Mouse (Mus musculus) midbrain, postnatal 0 days (tissue): ENCODE measurements around the gene Slc32a1. TPM values are rescaled to one million over a fixed set of nuclear protein-coding genes. Genes with fewer than 3 reads are reported as not detected.

ENCODE experiments used
- ATAC-seq: fragments of 200-750 bp; cut with Nextera tagmentation; 2 replicates; pipeline ENCODE4 v1.8.0; 2017; ENCODE audit warnings: moderate number of reproducible peaks, mild to moderate bottlenecking, moderate TSS enrichment, moderate library complexity; ENCODE audit not compliant: low FRiP score
- DNase-seq: peaks from one replicate; pipeline ENCODE4 v3.0.0-alpha.2; 2015; ENCODE audit warnings: low spot score
- H3K27ac ChIP-seq: fragments of 300-500 bp; sonication (generic); 2 replicates; pipeline ENCODE4 v1.5.1; 2014; ENCODE audit warnings: low read depth, mild to moderate bottlenecking, low read length, mixed read lengths
- H3K27me3 ChIP-seq: fragments of 300-500 bp; sonication (generic); 2 replicates; pipeline ENCODE4 v1.6.1; 2014; ENCODE audit warnings: low read length, control low read depth, mixed read lengths; ENCODE audit not compliant: insufficient read depth
- H3K36me3 ChIP-seq: fragments of 300-500 bp; sonication (generic); 2 replicates; pipeline ENCODE4 v1.6.1; 2014; ENCODE audit warnings: low read length, control low read depth, mixed read lengths; ENCODE audit not compliant: insufficient read depth
- H3K4me1 ChIP-seq: fragments of 300-500 bp; sonication (generic); 2 replicates; pipeline ENCODE4 v1.6.1; 2014; ENCODE audit warnings: mild to moderate bottlenecking, control low read depth, antibody characterized with exemption, low read length, mixed read lengths; ENCODE audit not compliant: insufficient read depth
- H3K4me2 ChIP-seq: fragments of 300-500 bp; sonication (generic); 2 replicates; pipeline ENCODE4 v1.6.1; 2014; ENCODE audit warnings: low read depth, mild to moderate bottlenecking, low read length, mixed read lengths; ENCODE audit not compliant: poor library complexity, severe bottlenecking
- H3K4me3 ChIP-seq: fragments of 300-500 bp; sonication (generic); 2 replicates; pipeline ENCODE4 v1.5.1; 2014; ENCODE audit warnings: low read depth, mild to moderate bottlenecking, low read length, moderate library complexity
- H3K9ac ChIP-seq: fragments of 300-500 bp; sonication (generic); replicated peaks from 2 replicates; pipeline ENCODE4 v1.6.1; 2014; ENCODE audit warnings: mild to moderate bottlenecking, low read length, moderate library complexity, mixed read lengths; ENCODE audit not compliant: poor library complexity, severe bottlenecking
- H3K9me3 ChIP-seq: fragments of 300-500 bp; sonication (generic); 2 replicates; pipeline ENCODE4 v1.6.1; 2016; ENCODE audit warnings: low read length, control low read depth
- CTCF ChIP-seq: IDR thresholded peaks from 2 replicates; pipeline ENCODE4 v1.5.1; 2016; ENCODE audit warnings: antibody characterized with exemption, mild to moderate bottlenecking
- WGBS: fragments of 180-500 bp; shearing (Covaris S2); extraction: QIAGEN DNeasy Blood & Tissue Kit; methylation state at CpG from one replicate; pipeline ENCODE4 v1.1.7; 2014; 5-methylcytosine and 5-hydroxymethylcytosine counted together
- polyA plus RNA-seq: library from polyadenylated mRNA; unstranded; fragments of >200 nt; fragmentation: Nextera tagmentation; extraction: Ambion mirVana; gene quantifications from 2 replicates; pipeline ENCODE4 v1.2.1, GENCODE M21; 2015
- total RNA-seq: library from RNA; depleted of rRNA; stranded (reverse); fragments of >200 nt; gene quantifications from 2 replicates; pipeline ENCODE4 v1.2.3, GENCODE M21; 2014

The Slc32a1 gene
- total and polyA plus RNA-seq, 2 experiments from 2014 or later = 14.3 to 63.6 TPM

DNA sequence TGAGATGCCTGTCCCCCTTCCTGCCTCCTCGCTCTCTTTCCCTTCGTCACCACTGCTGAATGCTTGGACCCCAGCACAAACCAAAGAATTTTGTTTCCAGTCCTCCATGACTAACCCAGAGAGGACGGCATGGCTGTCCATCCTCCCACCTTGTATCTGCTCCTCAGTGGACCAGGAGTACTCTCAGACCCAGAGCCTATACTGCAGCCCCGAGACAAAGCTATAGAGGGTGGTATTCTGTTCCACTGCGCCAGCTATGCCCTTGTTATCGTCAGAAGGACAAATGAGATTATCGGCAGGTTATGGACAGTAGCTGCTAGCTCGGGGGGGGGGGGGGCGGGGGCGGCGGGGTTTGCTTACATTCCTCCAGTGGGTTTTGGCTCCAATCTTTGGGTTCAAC lies 6.2 kb downstream of the Slc32a1 start:
- Histone ChIP-seq H3K4me1 (no peaks in the 10 kb centered on the region; the same call in 1 of the 2 replicates), H3K4me3 (peak overlapping the region; percentile 40; the same call in 1 of the 2 replicates), H3K9ac (no peak overlapping the region), H3K4me2 (peak overlapping the region; percentile 51), H3K27ac (peak overlapping the region; percentile 4; the same call in 1 of the 2 replicates), H3K36me3 (no peaks in the 10 kb centered on the region), H3K9me3 (no peaks in the 10 kb centered on the region), H3K27me3 (peaks cover 23% of the 10 kb centered on the region)
- peak; percentile 33 for DNase-seq
- 7% methylated on average over 11 of the region's 11 CpGs for WGBS
- peak; percentile 42; the same call in 1 of the 2 replicates for ATAC-seq
- peak; percentile 18; the same call in 1 of the 2 replicates for TF ChIP-seq CTCF

DNA sequence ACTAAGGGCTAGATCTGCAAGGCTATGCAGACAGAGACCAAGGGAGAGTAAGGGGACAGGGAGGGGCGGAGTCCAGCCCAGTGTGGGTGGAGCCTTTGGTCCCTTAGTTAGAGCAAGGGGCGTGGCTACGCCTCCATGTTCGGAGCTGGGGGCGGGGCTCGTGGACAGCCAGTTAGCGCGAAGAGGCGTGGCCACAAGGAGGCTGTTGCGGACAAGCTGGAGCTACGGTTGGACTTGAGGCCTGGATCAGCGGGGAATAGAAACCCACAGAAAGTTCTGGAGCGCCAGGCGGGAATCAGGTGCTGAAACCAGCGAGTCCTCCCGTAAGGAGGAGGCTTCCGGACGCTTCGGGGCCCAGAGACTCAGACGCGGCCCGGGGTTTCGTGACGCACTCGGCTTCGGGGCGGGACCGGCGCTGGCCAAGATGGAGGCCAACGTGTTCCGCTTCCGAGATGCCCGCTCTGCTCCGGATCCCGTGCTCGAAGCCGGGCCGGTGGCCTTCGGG lies 14.2 kb downstream of the Slc32a1 start, which contains the start of gene Actr5:
Actr5 (plus strand) TSS at position 171 of the 505 bp plus-strand sequence.
- Histone ChIP-seq H3K4me3 (peak within 1 kb of the TSS; percentile 93), H3K27ac (peak within 1 kb of the TSS; percentile 80), H3K9me3 (no peaks in the 10 kb centered on the region), H3K27me3 (no peaks in the 10 kb centered on the region), H3K36me3 (peaks cover 11% of the 10 kb centered on the region; the same call in 1 of the 2 replicates), H3K4me1 (peaks cover 3% of the 10 kb centered on the region; the same call in 1 of the 2 replicates), H3K9ac (peak within 1 kb of the TSS; percentile 81), H3K4me2 (peak within 1 kb of the TSS; percentile 69)
- 0% methylated on average over 39 of the region's 39 CpGs for WGBS
- peak; percentile 46 for TF ChIP-seq CTCF
- ATAC-seq (peak; percentile 90), DNase-seq (peak; percentile 98)

DNA sequence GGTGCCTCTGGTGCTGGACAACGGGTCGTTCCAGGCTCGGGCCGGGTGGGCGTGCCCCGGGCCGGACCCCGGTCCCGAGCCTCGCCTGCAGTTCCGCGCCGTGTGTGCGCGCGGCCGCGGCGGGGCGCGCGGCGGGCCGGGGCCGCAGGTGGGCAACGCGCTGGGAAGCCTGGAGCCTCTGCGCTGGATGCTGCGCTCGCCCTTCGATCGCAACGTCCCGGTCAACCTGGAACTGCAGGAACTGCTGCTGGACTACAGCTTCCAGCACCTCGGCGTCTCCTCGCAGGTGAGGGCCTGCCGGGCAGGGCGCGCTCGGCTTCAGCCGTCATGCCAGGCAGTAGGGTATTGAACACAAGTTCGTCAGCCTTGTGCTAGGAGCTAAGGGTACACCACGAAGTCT lies 14.7 kb downstream of the Slc32a1 start:
- Histone ChIP-seq H3K4me3 (peak overlapping the region; percentile 93), H3K9me3 (no peaks in the 10 kb centered on the region), H3K27ac (peak overlapping the region; percentile 80), H3K4me2 (peak overlapping the region; percentile 69), H3K4me1 (peaks cover 3% of the 10 kb centered on the region; the same call in 1 of the 2 replicates), H3K9ac (peak overlapping the region; percentile 81), H3K27me3 (no peaks in the 10 kb centered on the region), H3K36me3 (peaks cover 14% of the 10 kb centered on the region)
- no peak for TF ChIP-seq CTCF
- DNase-seq (peak; percentile 9), ATAC-seq (peak; percentile 63)
- under 1% methylated on average over 37 of the region's 44 CpGs for WGBS

DNA sequence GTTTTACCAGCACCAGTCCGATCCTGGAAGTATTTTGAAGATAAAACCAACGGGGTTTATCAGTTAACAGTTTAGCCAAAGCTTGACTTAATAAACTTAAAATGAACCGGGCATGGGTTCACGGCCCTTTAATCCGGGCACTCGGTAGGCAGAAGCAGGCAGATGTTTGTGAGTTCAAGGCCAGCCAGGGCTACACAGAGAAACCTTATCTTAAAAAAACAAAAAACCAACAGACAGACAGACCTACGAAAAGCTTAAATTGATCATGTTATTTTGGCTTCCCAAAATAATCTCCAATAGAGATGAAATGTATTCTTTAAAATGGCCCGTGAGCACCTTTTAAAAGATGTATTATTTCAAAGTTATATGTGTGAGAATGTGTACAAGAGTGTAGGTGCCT lies 15.1 kb downstream of the Slc32a1 start:
- H3K27ac ChIP-seq = no peak overlapping the region
- WGBS = 37% methylated on average over 8 of the region's 8 CpGs
- TF ChIP-seq CTCF = no peak

DNA sequence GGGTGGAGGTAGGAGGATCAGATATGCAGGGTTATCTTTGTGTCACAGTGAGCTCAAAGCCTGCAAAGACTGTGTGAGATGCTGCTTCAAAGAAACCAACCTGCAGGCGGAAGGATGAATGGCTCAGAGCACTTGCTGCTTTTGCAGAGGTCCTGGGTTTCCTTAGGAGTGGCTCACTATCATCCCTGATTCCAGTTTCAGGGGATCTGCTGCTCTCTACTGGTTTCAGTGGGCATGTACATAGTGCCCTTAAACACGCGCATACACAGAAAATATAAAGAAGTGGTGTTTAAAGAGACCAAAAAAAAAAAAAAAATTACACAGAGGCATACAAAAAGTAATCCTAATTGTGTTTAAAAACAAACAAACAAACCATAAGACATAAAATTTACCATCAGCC lies 18.3 kb downstream of the Slc32a1 start:
- TF ChIP-seq CTCF = peak; percentile 77
- no peaks in the 10 kb centered on the region for H3K9me3 ChIP-seq
- WGBS = 72% methylated on average over 3 of the region's 3 CpGs
- no peak for ATAC-seq
- H3K4me1 ChIP-seq = peaks cover 3% of the 10 kb centered on the region; the same call in 1 of the 2 replicates
- H3K27ac ChIP-seq = no peak overlapping the region
- no peak overlapping the region for H3K9ac ChIP-seq
- peak; percentile 65 for DNase-seq
- H3K4me3 ChIP-seq = no peak overlapping the region
- H3K36me3 ChIP-seq = peaks cover 40% of the 10 kb centered on the region
- no peak overlapping the region for H3K4me2 ChIP-seq
- no peaks in the 10 kb centered on the region for H3K27me3 ChIP-seq

More for the DNA sequence above, 15.1 kb downstream of the Slc32a1 start:
- Histone ChIP-seq H3K9me3 (no peaks in the 10 kb centered on the region), H3K4me1 (peaks cover 3% of the 10 kb centered on the region; the same call in 1 of the 2 replicates), H3K9ac (peak overlapping the region; percentile 81), H3K27me3 (no peaks in the 10 kb centered on the region), H3K4me2 (peak overlapping the region; percentile 69), H3K4me3 (peak overlapping the region; percentile 93), H3K36me3 (peaks cover 16% of the 10 kb centered on the region)
- DNase-seq (no peak), ATAC-seq (no peak)

DNA sequence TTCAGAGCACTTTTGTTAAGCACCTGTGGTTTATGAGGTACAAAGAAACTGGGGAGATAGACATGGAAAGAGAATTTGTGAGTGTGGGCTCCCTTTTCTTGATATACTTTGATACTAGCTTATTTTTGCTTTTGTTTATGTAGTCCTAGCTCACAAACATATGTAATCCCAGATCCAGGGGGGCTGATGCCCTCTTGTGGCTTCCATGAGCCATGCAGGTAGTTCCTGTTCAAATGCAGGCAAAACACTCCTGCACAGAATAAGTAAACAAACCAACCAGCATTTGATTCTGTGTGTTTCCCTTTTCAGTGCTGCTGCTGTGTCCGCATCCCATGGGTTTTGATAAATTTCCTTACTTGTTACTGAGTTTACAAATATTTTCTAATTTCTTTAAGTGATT lies 18.8 kb downstream of the Slc32a1 start:
- Histone ChIP-seq H3K4me2 (no peak overlapping the region), H3K27ac (no peak overlapping the region), H3K36me3 (peaks cover 42% of the 10 kb centered on the region), H3K27me3 (no peaks in the 10 kb centered on the region), H3K4me3 (no peak overlapping the region), H3K9me3 (no peaks in the 10 kb centered on the region), H3K9ac (no peak overlapping the region), H3K4me1 (peaks cover 3% of the 10 kb centered on the region; the same call in 1 of the 2 replicates)
- WGBS = 88% methylated on average over 1 of the region's 1 CpGs
- DNase-seq (peak; percentile 74), ATAC-seq (no peak)
- peak; percentile 87 for TF ChIP-seq CTCF
